Mouse (Mus musculus) heart, embryonic 15.5 days (tissue): ENCODE results near the gene Nup98. TPM values are rescaled to one million over a fixed set of nuclear protein-coding genes. Genes with fewer than 3 reads are reported as not detected.

Experiments used
- ATAC-seq: fragments of 200-750 bp; cut with Nextera tagmentation; replicated peaks from 2 replicates; pipeline ENCODE4 v1.8.0; 2017; ENCODE audit warnings: low read depth, moderate TSS enrichment; ENCODE audit not compliant: insufficient number of reproducible peaks, insufficient read depth, low FRiP score
- H3K27ac ChIP-seq: fragments of 300-500 bp; sonication (generic); 2 replicates; pipeline ENCODE4 v1.5.1; 2015; ENCODE audit warnings: mild to moderate bottlenecking, inconsistent platforms
- H3K27me3 ChIP-seq: fragments of 300-500 bp; sonication (generic); 2 replicates; pipeline ENCODE4 v1.6.1; 2015; ENCODE audit warnings: inconsistent platforms
- H3K36me3 ChIP-seq: fragments of 300-500 bp; sonication (generic); 2 replicates; pipeline ENCODE4 v1.6.1; 2015; ENCODE audit warnings: mild to moderate bottlenecking, inconsistent platforms
- H3K4me1 ChIP-seq: fragments of 300-500 bp; sonication (generic); replicated peaks from 2 replicates; pipeline ENCODE4 v1.6.1; 2015; ENCODE audit warnings: inconsistent platforms
- H3K4me2 ChIP-seq: fragments of 300-500 bp; sonication (generic); 2 replicates; pipeline ENCODE4 v1.6.1; 2015; ENCODE audit warnings: inconsistent platforms, mild to moderate bottlenecking, moderate library complexity
- H3K4me3 ChIP-seq: fragments of 300-500 bp; sonication (generic); 2 replicates; pipeline ENCODE4 v1.5.1; 2015; ENCODE audit warnings: mild to moderate bottlenecking, inconsistent platforms
- H3K9ac ChIP-seq: fragments of 300-500 bp; sonication (generic); 2 replicates; pipeline ENCODE4 v1.6.1; 2015; ENCODE audit warnings: mild to moderate bottlenecking, inconsistent platforms
- H3K9me3 ChIP-seq: fragments of 300-500 bp; sonication (generic); replicated peaks from 2 replicates; pipeline ENCODE4 v1.6.1; 2016; ENCODE audit warnings: inconsistent platforms
- WGBS: fragments of 180-500 bp; shearing (Covaris S2); methylation state at CpG from one replicate; pipeline ENCODE4 v1.1.7; 2015; ENCODE audit warnings: mixed read lengths; 5-methylcytosine and 5-hydroxymethylcytosine counted together
- polyA plus RNA-seq: library from polyadenylated mRNA; unstranded; fragments of >200 nt; fragmentation: Nextera tagmentation; extraction: Ambion mirVana; gene quantifications from 2 replicates; pipeline ENCODE4 v1.2.1, GENCODE M21; 2015

Nup98 gene
- polyA plus RNA-seq, 1 experiment from 2014 or later, result 17.8 TPM

DNA sequence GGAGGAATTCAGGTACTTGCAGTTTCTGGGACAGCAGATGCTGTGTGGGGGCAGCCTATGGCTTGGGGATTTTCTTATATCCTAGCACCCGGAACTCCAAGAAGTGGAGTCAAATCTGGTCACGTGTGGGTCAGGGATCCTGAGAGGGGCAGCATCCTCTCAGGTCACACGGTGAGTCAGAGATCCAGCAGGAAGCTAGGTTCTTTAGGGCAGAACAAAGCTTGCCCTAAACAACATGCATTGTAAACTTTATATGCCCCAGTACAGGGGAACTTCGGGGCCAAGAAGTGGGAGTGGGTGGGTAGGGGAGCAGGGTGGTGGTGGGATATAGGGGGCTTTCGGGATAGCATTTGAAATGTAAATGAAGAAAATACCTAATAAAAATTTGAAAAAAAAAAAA lies 109.1 kb downstream of the Nup98 start:
- Histone ChIP-seq H3K4me3 (no peak overlapping the region), H3K4me2 (no peak overlapping the region), H3K27ac (peak overlapping the region; percentile 0; the same call in 1 of the 2 replicates), H3K27me3 (no peaks in the 10 kb centered on the region), H3K9ac (no peak overlapping the region), H3K9me3 (no peaks in the 10 kb centered on the region), H3K4me1 (peaks cover 29% of the 10 kb centered on the region), H3K36me3 (no peaks in the 10 kb centered on the region)
- 63% methylated on average over 5 of the region's 5 CpGs for WGBS
- no peak for ATAC-seq

GRCm38 (mm10) chr7:102099760-102100661 lies 110.0 kb downstream of the Nup98 start:
- 6% methylated on average over 30 of the region's 30 CpGs for WGBS
- H3K4me3 ChIP-seq, result peak overlapping the region; percentile 37
- peak overlapping the region; percentile 19; the same call in 1 of the 2 replicates for H3K9ac ChIP-seq
- peak overlapping the region; percentile 0; the same call in 1 of the 2 replicates for H3K27ac ChIP-seq
- H3K36me3 ChIP-seq, result no peaks in the 10 kb centered on the region
- H3K9me3 ChIP-seq, result no peaks in the 10 kb centered on the region
- no peaks in the 10 kb centered on the region for H3K27me3 ChIP-seq
- H3K4me1 ChIP-seq, result peaks cover 29% of the 10 kb centered on the region
- peak; percentile 61; the same call in 1 of the 2 replicates for ATAC-seq
- H3K4me2 ChIP-seq, result peak overlapping the region; percentile 69

DNA sequence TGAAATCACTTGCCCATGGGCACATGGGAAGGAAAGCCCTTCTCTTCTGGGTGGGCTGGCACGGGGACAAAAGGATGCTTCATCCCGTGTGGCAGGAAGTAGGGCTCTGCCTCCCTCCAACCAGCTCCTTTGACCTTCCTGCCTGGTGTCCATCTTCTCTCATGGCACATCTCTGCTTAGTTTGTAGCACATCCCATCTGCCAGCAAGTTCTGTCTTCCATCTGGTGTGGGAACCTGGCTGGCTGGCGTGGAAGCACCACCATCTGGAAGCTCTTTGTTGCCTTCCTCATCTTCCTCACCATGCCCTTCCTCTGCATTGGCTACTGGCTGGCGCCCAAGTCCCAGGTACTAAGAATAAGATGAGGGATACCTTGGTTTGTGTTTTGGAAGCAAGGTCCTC lies 122.6 kb downstream of the Nup98 start:
- Histone ChIP-seq H3K27ac (no peak overlapping the region), H3K9ac (no peak overlapping the region), H3K36me3 (peaks cover 16% of the 10 kb centered on the region), H3K4me3 (no peak overlapping the region), H3K9me3 (no peaks in the 10 kb centered on the region), H3K4me1 (no peaks in the 10 kb centered on the region), H3K4me2 (no peak overlapping the region), H3K27me3 (no peaks in the 10 kb centered on the region)
- 85% methylated on average over 4 of the region's 4 CpGs for WGBS
- no peak for ATAC-seq

DNA sequence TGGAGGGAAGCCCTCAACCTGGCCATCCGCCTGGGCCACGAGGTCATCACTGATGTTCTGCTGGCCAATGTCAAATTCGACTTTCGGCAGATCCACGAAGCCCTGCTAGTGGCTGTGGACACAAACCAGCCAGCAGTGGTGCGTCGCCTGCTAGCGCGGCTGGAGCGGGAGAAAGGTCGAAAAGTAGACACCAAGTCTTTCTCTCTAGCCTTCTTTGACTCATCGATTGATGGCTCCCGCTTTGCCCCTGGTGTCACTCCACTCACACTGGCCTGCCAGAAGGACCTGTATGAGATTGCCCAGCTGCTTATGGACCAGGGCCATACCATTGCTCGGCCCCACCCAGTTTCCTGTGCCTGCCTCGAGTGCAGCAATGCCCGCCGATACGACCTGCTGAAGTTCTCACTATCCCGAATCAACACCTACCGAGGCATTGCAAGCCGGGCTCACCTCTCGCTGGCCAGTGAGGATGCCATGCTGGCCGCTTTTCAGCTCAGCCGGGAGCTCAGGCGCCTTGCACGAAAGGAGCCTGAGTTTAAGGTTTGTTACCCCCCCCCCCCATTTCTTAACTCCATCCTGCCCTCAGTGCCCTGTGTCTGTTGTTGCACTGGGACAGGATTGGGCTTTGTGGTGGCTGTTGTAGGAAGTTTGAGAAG lies 125.8 kb downstream of the Nup98 start:
- peaks cover 41% of the 10 kb centered on the region for H3K36me3 ChIP-seq

DNA sequence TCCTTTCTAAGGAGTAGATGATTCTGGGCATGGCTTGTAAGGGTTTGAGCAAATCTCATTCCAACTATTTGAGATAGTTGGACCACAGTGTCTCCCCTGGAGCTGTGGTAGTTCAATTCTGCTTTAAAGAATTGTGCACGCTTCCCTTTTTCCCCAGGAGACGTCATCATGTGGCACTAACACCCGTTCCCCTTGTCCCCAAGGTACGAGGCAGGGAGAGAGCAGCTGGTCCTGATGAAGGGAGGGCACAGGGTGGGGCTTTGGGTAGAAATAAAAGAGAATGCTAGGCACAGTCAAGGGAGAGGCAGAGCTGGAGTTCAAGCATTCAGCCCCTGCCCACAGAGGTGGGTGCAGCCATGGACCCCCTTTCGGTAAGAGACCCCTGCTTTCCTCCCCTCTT lies 127.2 kb downstream of the Nup98 start, which contains the start of gene Trpc2:
TSS of gene Trpc2 (plus strand) at position 301 of the 400 bp plus-strand sequence.
- no peaks in the 10 kb centered on the region for H3K27me3 ChIP-seq
- no peak within 1 kb of the TSS for H3K4me3 ChIP-seq
- peaks cover 50% of the 10 kb centered on the region for H3K36me3 ChIP-seq
- no peak within 1 kb of the TSS for H3K27ac ChIP-seq
- 83% methylated on average over 5 of the region's 5 CpGs for WGBS
- ATAC-seq, result no peak
- H3K9me3 ChIP-seq, result no peaks in the 10 kb centered on the region
- no peak within 1 kb of the TSS for H3K9ac ChIP-seq
- no peak within 1 kb of the TSS for H3K4me2 ChIP-seq
- no peaks in the 10 kb centered on the region for H3K4me1 ChIP-seq

More for the DNA sequence above, 125.8 kb downstream of the Nup98 start:
- Histone ChIP-seq H3K27ac (no peak overlapping the region), H3K9me3 (no peaks in the 10 kb centered on the region), H3K27me3 (no peaks in the 10 kb centered on the region), H3K4me2 (no peak overlapping the region), H3K4me3 (no peak overlapping the region), H3K9ac (no peak overlapping the region), H3K4me1 (no peaks in the 10 kb centered on the region)
- ATAC-seq, result no peak
- WGBS, result 76% methylated on average over 26 of the region's 26 CpGs

DNA sequence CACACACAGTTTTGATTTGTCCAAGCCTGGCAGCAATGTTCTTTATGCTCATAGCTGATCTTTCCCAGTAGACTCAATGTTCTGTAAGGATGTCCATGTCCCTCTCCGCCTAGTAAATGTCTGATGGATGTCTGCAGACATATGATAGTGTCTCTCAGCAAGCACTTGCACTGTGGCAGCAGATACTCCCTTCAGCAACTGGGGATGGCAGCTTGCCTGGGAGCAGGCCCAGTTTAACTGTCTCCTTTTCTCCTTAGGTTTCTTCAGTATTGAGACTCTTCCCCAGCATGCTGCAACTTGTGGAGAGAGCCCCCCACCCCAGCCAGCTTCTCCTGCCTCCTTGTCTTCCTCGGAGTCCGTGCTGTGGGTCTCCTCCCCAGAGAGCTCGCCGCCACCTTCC lies 128.2 kb downstream of the Nup98 start:
- Histone ChIP-seq H3K27ac (no peak overlapping the region), H3K9ac (no peak overlapping the region), H3K4me3 (no peak overlapping the region), H3K36me3 (peaks cover 60% of the 10 kb centered on the region), H3K27me3 (no peaks in the 10 kb centered on the region), H3K4me2 (no peak overlapping the region), H3K9me3 (no peaks in the 10 kb centered on the region), H3K4me1 (no peaks in the 10 kb centered on the region)
- no peak for ATAC-seq
- 93% methylated on average over 5 of the region's 5 CpGs for WGBS

DNA sequence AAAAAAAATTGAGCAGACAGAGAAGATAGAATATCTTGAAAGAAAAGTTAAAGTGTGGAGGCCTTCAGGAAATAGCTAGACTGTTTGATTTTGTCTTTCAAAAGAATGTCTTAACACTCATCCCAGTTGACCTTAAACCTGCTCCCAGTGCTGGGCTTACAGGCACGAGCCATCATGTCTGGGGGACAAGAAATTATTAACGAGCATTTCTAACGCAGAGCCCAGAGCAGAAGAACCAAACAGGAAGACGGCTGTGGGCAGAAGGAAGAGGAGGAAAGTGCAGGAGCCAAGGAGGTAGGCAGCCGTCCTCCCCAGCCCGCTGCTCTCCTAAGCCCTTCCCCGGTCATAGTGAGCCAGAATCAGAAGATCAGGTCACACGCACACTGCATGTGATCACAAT lies 129.7 kb downstream of the Nup98 start:
- H3K4me2 ChIP-seq, result no peak overlapping the region
- no peaks in the 10 kb centered on the region for H3K9me3 ChIP-seq
- no peaks in the 10 kb centered on the region for H3K4me1 ChIP-seq
- no peak for ATAC-seq
- WGBS, result 84% methylated on average over 8 of the region's 8 CpGs
- H3K4me3 ChIP-seq, result no peak overlapping the region
- no peak overlapping the region for H3K9ac ChIP-seq
- H3K27ac ChIP-seq, result no peak overlapping the region
- peaks cover 69% of the 10 kb centered on the region for H3K36me3 ChIP-seq
- H3K27me3 ChIP-seq, result no peaks in the 10 kb centered on the region

- H3K27me3 ChIP-seq, result no peaks in the 10 kb centered on the region
- H3K4me1 ChIP-seq, result no peaks in the 10 kb centered on the region
- ATAC-seq, result no peak
- 78% methylated on average over 7 of the region's 7 CpGs for WGBS
- no peaks in the 10 kb centered on the region for H3K9me3 ChIP-seq
- no peak overlapping the region for H3K4me3 ChIP-seq
- no peak overlapping the region for H3K9ac ChIP-seq
- H3K36me3 ChIP-seq, result peaks cover 83% of the 10 kb centered on the region
- H3K4me2 ChIP-seq, result no peak overlapping the region
- H3K27ac ChIP-seq, result no peak overlapping the region
These were observed 131.5 kb downstream of the Nup98 start for GRCm38 (mm10) chr7:102078517-102078916.

- H3K4me3 ChIP-seq, result no peak overlapping the region
- no peaks in the 10 kb centered on the region for H3K27me3 ChIP-seq
- H3K36me3 ChIP-seq, result peaks cover 84% of the 10 kb centered on the region
- H3K27ac ChIP-seq, result no peak overlapping the region
- H3K9me3 ChIP-seq, result no peaks in the 10 kb centered on the region
- no peak overlapping the region for H3K4me2 ChIP-seq
- no peak overlapping the region for H3K9ac ChIP-seq
- WGBS, result 82% methylated on average over 7 of the region's 7 CpGs
- no peaks in the 10 kb centered on the region for H3K4me1 ChIP-seq
- ATAC-seq, result no peak
These were observed 133.2 kb downstream of the Nup98 start for GRCm38 (mm10) chr7:102076714-102077296.
